Mouse (Mus musculus) T-helper 1 cell (primary cell): ENCODE results near the gene Edem3.
"Not testable (repeated sequence)": the region's sequence is repeated elsewhere in the genome, so short reads cannot be mapped to it uniquely, and the experiment has no call there.

Experiments
- in situ Hi-C: fragments of 300-600 bp; cut with MboI, MseI; formaldehyde crosslinking; loops from one replicate; pipeline ENCODE4 v1.15.1; 2025; ENCODE audit warnings: high pct_unique_total_duplicates

Gene Edem3

GRCm38 (mm10) chr1:151807286-151807685 lies 52.1 kb downstream of the Edem3 start:
- in situ Hi-C loops, result no loop called here

GRCm38 (mm10) chr1:151810628-151811421 lies 55.7 kb downstream of the Edem3 start:
- in situ Hi-C loops, result no loop called here

GRCm38 (mm10) chr1:151811456-151811855 lies 56.3 kb downstream of the Edem3 start:
- in situ Hi-C loops, result no loop called here

GRCm38 (mm10) chr1:151812004-151812712 lies 57.0 kb downstream of the Edem3 start:
- in situ Hi-C loops, result no loop called here

- in situ Hi-C loops, result no loop called here
Observed at GRCm38 (mm10) chr1:151816051-151816450, 60.9 kb downstream of the Edem3 start.

GRCm38 (mm10) chr1:151819190-151819589 lies 64.0 kb downstream of the Edem3 start:
- in situ Hi-C loops, result no loop called here

GRCm38 (mm10) chr1:151820457-151820856 lies 65.3 kb downstream of the Edem3 start:
- in situ Hi-C loops, result loop anchor here (10.0 kb wide), 1 partner anchor 554 kb away; no protein-coding TSS in a partner anchor

GRCm38 (mm10) chr1:151825065-151825464 lies 69.9 kb downstream of the Edem3 start:
- in situ Hi-C loops, result loop anchor here (5.0 to 10.0 kb wide), 2 partner anchors 550 to 687 kb away; no protein-coding TSS in a partner anchor

- in situ Hi-C loops, result no loop called here
Observed at GRCm38 (mm10) chr1:151831791-151832190, 76.6 kb downstream of the Edem3 start.

- in situ Hi-C loops, result no loop called here
Observed at GRCm38 (mm10) chr1:151835261-151835660, 80.1 kb downstream of the Edem3 start.

- in situ Hi-C loops, result not testable (repeated sequence)
Observed at GRCm38 (mm10) chr1:151840345-151840744, 85.2 kb downstream of the Edem3 start.

- in situ Hi-C loops, result no loop called here
Observed at GRCm38 (mm10) chr1:151845252-151845832, 90.2 kb downstream of the Edem3 start.

GRCm38 (mm10) chr1:151845926-151846782 lies 91.0 kb downstream of the Edem3 start:
- in situ Hi-C loops, result no loop called here

GRCm38 (mm10) chr1:151848286-151848685 lies 93.1 kb downstream of the Edem3 start:
- in situ Hi-C loops, result no loop called here

- in situ Hi-C loops, result no loop called here
Observed at GRCm38 (mm10) chr1:151849993-151850608, 94.9 kb downstream of the Edem3 start.

- in situ Hi-C loops, result no loop called here
Observed at GRCm38 (mm10) chr1:151851051-151851848, 96.1 kb downstream of the Edem3 start.

- in situ Hi-C loops, result no loop called here
Observed at GRCm38 (mm10) chr1:151851976-151852375, 96.8 kb downstream of the Edem3 start.

GRCm38 (mm10) chr1:151855561-151855960 lies 100.4 kb downstream of the Edem3 start:
- in situ Hi-C loops, result no loop called here

GRCm38 (mm10) chr1:151858474-151858873 lies 103.3 kb downstream of the Edem3 start:
- in situ Hi-C loops, result no loop called here

- in situ Hi-C loops, result no loop called here
Observed at GRCm38 (mm10) chr1:151861334-151861995, 106.3 kb downstream of the Edem3 start.
